Mouse (Mus musculus): ENCODE measurements at regions not wholly inside any gene's neighbourhood (a gene's known extent, or its start where the extent isn't known, plus 50 kb on each side); places are given as distances from the start of the nearest gene placed in this dataset.

DNA sequence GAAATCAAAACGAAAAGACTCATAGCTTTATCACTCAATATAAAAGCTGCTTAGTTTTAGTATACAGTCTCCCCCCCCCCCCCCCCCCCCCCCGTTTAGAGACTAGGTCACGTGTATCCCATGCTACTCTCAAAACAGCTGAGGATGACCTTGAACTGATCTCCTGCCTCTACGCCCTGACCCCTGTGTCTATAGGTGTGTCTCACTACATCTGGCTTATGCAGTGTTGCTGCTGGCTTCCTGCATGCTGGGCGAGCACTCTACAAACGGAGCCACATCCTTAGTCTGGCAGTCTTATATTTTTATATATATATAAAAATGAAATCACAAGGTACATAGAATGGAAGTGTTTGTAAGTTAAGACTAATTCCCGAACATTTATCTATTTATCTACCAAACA, 79.3 kb upstream of the Lrig1 start:
- no peak overlapping the region for H3K27ac ChIP-seq
- H3K4me1 ChIP-seq = peaks cover 15% of the 10 kb centered on the region
- no peak for ATAC-seq (ENCODE audit: borderline replicate concordance, extremely low read depth, low FRiP score, low TSS enrichment)
- H3K27me3 ChIP-seq = no peaks in the 10 kb centered on the region
- H3K9ac ChIP-seq = no peak overlapping the region
- no peaks in the 10 kb centered on the region for H3K36me3 ChIP-seq
- 54% methylated on average over 7 of the region's 7 CpGs for WGBS
- H3K9me3 ChIP-seq = no peaks in the 10 kb centered on the region
- no peak overlapping the region for H3K4me3 ChIP-seq
- H3K4me2 ChIP-seq = no peak overlapping the region

DNA sequence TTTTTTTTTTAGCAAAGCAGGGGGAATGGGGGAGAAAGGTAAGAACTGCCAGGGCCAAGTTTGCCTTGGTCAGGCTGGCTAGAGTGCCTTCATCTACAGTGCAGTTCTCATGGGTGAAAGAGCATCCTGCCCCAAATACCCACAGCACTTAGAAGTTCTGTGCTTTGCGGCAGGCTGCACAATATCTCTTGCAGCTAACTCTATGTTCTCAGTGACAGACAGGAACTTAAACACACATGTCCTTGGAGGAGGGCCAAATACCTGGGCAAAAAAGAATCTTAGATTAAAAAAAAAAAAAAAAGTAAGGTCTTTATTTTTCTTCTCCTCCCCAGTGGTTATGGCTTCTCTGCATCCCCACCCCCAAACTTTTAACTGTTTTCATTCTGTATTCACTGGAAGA, 78.8 kb upstream of the Lrig1 start:
- Histone ChIP-seq H3K9ac (no peak overlapping the region), H3K4me3 (no peak overlapping the region), H3K36me3 (no peaks in the 10 kb centered on the region), H3K4me1 (peaks cover 20% of the 10 kb centered on the region), H3K27ac (no peak overlapping the region), H3K27me3 (no peaks in the 10 kb centered on the region), H3K4me2 (no peak overlapping the region), H3K9me3 (no peaks in the 10 kb centered on the region)
- 9% methylated on average over 1 of the region's 1 CpGs for WGBS
- ATAC-seq (ENCODE audit: borderline replicate concordance, extremely low read depth, low FRiP score, low TSS enrichment) = no peak

- Histone ChIP-seq H3K9me3 (no peaks in the 10 kb centered on the region), H3K27me3 (no peaks in the 10 kb centered on the region), H3K9ac (no peak overlapping the region), H3K27ac (no peak overlapping the region), H3K4me2 (no peak overlapping the region), H3K36me3 (no peaks in the 10 kb centered on the region), H3K4me1 (peaks cover 29% of the 10 kb centered on the region), H3K4me3 (no peak overlapping the region)
- ATAC-seq (ENCODE audit: borderline replicate concordance, extremely low read depth, low FRiP score, low TSS enrichment) = no peak
- 51% methylated on average over 4 of the region's 4 CpGs for WGBS
These were observed 76.6 kb upstream of the Lrig1 start for GRCm38 (mm10) chr6:94776585-94776984.

GRCm38 (mm10) chr6:94774871-94775270, 74.9 kb upstream of the Lrig1 start:
- Histone ChIP-seq H3K4me2 (no peak overlapping the region), H3K9ac (no peak overlapping the region), H3K4me1 (peaks cover 23% of the 10 kb centered on the region), H3K4me3 (no peak overlapping the region), H3K36me3 (no peaks in the 10 kb centered on the region), H3K27ac (no peak overlapping the region), H3K27me3 (no peaks in the 10 kb centered on the region), H3K9me3 (no peaks in the 10 kb centered on the region)
- ATAC-seq (ENCODE audit: borderline replicate concordance, extremely low read depth, low FRiP score, low TSS enrichment) = no peak
- WGBS = 97% methylated on average over 3 of the region's 3 CpGs

DNA sequence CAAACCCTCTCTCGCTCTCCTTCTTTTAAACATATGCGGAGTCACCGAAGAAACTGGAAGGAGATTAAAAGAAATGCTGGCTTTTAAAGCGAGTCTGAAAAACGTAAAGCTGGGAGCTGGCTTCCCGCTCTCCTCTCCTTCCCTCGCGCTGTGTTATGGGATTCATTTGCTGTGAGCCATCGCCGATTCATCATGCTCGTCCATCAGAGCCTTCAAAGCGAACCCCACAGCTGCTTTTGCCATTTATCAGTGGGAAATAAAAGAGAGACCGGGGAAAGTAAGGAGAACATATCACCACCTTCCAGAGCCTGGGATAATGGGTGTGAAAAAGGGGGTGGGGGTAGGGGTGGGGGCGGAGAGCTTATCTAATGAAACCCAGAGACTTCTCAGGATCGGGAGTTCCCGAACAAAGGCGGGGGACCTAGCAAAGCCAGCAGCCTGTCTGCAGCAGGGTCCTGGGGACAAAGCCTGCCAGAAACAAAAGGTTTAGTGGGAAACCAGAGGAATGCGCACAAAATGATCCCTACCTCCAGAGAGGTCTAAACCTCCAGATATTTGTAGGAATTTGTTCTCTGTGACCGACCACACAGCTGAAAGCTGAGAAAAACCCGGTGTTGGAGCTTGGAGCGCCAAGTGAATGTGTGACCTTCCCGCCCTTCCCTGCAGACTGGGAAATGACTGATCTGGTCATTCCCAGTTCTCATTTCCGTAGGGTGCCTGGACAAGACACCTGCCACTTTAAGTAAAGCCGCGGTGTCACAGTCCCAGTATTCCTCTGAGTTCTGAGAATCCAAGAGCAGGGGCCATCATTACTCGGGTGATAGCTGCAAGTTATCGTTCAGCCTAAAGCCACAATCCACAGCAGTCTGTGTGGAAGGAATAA, 73.9 kb upstream of the Lrig1 start:
- WGBS = 2% methylated on average over 27 of the region's 27 CpGs
- Histone ChIP-seq H3K4me2 (peak overlapping the region; percentile 61), H3K9me3 (no peaks in the 10 kb centered on the region), H3K27ac (peak overlapping the region; percentile 75), H3K4me3 (peak overlapping the region; percentile 24), H3K9ac (no peak overlapping the region), H3K27me3 (no peaks in the 10 kb centered on the region), H3K4me1 (peaks cover 20% of the 10 kb centered on the region), H3K36me3 (no peaks in the 10 kb centered on the region)
- ATAC-seq (ENCODE audit: borderline replicate concordance, extremely low read depth, low FRiP score, low TSS enrichment) = peak; percentile 79; the same call in 1 of the 2 replicates

GRCm38 (mm10) chr6:94772868-94773603, 73.1 kb upstream of the Lrig1 start:
- 24% methylated on average over 12 of the region's 12 CpGs for WGBS
- Histone ChIP-seq H3K4me1 (peaks cover 17% of the 10 kb centered on the region), H3K4me2 (peak overlapping the region; percentile 61), H3K4me3 (peak overlapping the region; percentile 24), H3K36me3 (no peaks in the 10 kb centered on the region), H3K9ac (no peak overlapping the region), H3K27me3 (no peaks in the 10 kb centered on the region), H3K9me3 (no peaks in the 10 kb centered on the region), H3K27ac (peak overlapping the region; percentile 75)
- ATAC-seq (ENCODE audit: borderline replicate concordance, extremely low read depth, low FRiP score, low TSS enrichment) = peak; percentile 62; the same call in 1 of the 2 replicates

DNA sequence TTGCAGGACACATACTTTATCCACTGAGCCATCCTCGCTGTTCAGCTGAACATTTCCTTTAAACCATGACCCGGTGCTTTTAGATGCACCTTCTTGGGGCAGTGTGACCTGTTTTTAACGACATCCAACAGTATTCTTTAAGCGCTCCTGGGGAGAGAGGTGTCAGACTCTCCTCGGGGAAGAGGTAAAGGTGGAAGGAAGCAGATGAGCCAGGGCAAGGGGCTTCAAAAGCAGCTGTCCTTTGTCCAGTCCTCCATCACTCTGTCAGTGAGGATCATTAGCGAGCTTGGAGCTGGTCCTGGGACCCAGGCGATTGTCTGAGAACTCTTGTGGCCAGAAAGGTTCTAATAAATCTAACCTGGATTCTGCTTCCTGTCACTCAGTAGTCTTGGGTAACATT, 72.4 kb upstream of the Lrig1 start:
- H3K27ac ChIP-seq = no peak overlapping the region

GRCm38 (mm10) chr6:94768230-94768629, 68.3 kb upstream of the Lrig1 start:
- no peak overlapping the region for H3K4me3 ChIP-seq
- H3K36me3 ChIP-seq = no peaks in the 10 kb centered on the region
- H3K27ac ChIP-seq = no peak overlapping the region
- H3K4me2 ChIP-seq = no peak overlapping the region
- WGBS = 76% methylated on average over 5 of the region's 5 CpGs
- H3K9me3 ChIP-seq = no peaks in the 10 kb centered on the region
- no peak for ATAC-seq (ENCODE audit: borderline replicate concordance, extremely low read depth, low FRiP score, low TSS enrichment)
- H3K9ac ChIP-seq = no peak overlapping the region
- peaks cover 5% of the 10 kb centered on the region for H3K4me1 ChIP-seq
- no peaks in the 10 kb centered on the region for H3K27me3 ChIP-seq

More for the DNA sequence above, 72.4 kb upstream of the Lrig1 start:
- Histone ChIP-seq H3K4me2 (no peak overlapping the region), H3K4me3 (no peak overlapping the region), H3K27me3 (no peaks in the 10 kb centered on the region), H3K9ac (no peak overlapping the region), H3K4me1 (peaks cover 17% of the 10 kb centered on the region), H3K9me3 (no peaks in the 10 kb centered on the region), H3K36me3 (no peaks in the 10 kb centered on the region)
- WGBS = 48% methylated on average over 7 of the region's 7 CpGs
- no peak for ATAC-seq (ENCODE audit: borderline replicate concordance, extremely low read depth, low FRiP score, low TSS enrichment)

GRCm38 (mm10) chr6:94765724-94766123, 65.8 kb upstream of the Lrig1 start:
- Histone ChIP-seq H3K27ac (no peak overlapping the region), H3K4me3 (no peak overlapping the region), H3K9ac (no peak overlapping the region), H3K9me3 (no peaks in the 10 kb centered on the region), H3K36me3 (no peaks in the 10 kb centered on the region), H3K4me1 (peaks cover 12% of the 10 kb centered on the region), H3K4me2 (no peak overlapping the region), H3K27me3 (no peaks in the 10 kb centered on the region)
- ATAC-seq (ENCODE audit: borderline replicate concordance, extremely low read depth, low FRiP score, low TSS enrichment) = no peak
- 70% methylated on average over 6 of the region's 6 CpGs for WGBS

DNA sequence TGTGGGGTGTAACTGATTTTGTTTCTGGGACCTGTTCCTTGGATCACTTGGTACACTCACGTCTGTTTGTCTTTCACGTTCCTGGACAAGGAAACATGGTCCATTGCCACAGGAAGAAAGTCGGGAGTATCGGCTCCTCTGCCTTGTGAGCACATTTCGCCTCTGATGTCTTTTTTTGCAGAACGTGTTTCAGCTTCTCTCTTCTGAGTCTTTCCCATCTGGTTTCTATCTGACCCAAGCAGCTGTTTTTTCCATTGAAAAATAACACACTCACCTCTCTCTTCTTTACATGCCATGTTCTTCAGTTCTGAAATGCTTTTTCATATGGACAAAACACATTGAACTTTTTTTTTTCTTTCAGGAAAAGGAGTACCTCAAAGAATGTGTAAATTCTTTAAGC, 61.4 kb upstream of the Lrig1 start:
- Histone ChIP-seq H3K27ac (no peak overlapping the region), H3K9me3 (no peaks in the 10 kb centered on the region), H3K9ac (no peak overlapping the region), H3K4me2 (no peak overlapping the region), H3K27me3 (no peaks in the 10 kb centered on the region), H3K36me3 (no peaks in the 10 kb centered on the region), H3K4me1 (peaks cover 15% of the 10 kb centered on the region), H3K4me3 (no peak overlapping the region)
- 40% methylated on average over 6 of the region's 6 CpGs for WGBS
- ATAC-seq (ENCODE audit: borderline replicate concordance, extremely low read depth, low FRiP score, low TSS enrichment) = no peak

GRCm38 (mm10) chr6:94760629-94761111, 60.7 kb upstream of the Lrig1 start:
- Histone ChIP-seq H3K27me3 (no peaks in the 10 kb centered on the region), H3K4me3 (no peak overlapping the region), H3K9ac (no peak overlapping the region), H3K36me3 (no peaks in the 10 kb centered on the region), H3K9me3 (no peaks in the 10 kb centered on the region), H3K27ac (no peak overlapping the region), H3K4me2 (no peak overlapping the region), H3K4me1 (peaks cover 16% of the 10 kb centered on the region)
- ATAC-seq (ENCODE audit: borderline replicate concordance, extremely low read depth, low FRiP score, low TSS enrichment) = peak; percentile 50; the same call in 1 of the 2 replicates
- WGBS = 64% methylated on average over 17 of the region's 17 CpGs

DNA sequence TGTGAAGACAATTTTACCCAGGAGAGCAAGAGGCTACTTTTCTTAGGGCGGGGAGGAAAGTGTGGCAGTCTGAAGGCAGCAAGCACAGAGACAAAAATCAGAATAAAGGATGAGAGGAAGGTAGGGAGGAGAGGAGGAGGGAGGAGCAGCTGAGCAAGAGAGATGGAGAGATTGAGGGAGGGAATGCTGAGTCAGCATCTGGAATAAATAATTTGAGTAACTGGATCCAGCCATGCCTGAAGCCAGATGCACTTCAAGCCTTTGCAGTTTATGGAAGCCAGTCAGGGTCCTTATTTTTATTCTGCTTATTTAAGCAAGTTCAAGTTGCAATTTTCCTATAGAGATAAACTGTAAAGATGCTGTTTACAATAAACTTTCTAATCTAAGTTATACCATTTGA, 59.7 kb upstream of the Lrig1 start:
- Histone ChIP-seq H3K4me1 (peaks cover 23% of the 10 kb centered on the region), H3K27me3 (no peaks in the 10 kb centered on the region), H3K4me3 (no peak overlapping the region), H3K9ac (no peak overlapping the region), H3K36me3 (no peaks in the 10 kb centered on the region), H3K4me2 (no peak overlapping the region), H3K9me3 (no peaks in the 10 kb centered on the region), H3K27ac (no peak overlapping the region)
- ATAC-seq (ENCODE audit: borderline replicate concordance, extremely low read depth, low FRiP score, low TSS enrichment) = no peak
- 97% methylated on average over 1 of the region's 1 CpGs for WGBS
